Mouse (Mus musculus) lung, postnatal 0 days (tissue): ENCODE measurements around the gene Usp49. TPM values are rescaled to one million over a fixed set of nuclear protein-coding genes. Genes with fewer than 3 reads are reported as not detected.

Source experiments
- ATAC-seq: fragments of 200-750 bp; cut with Nextera tagmentation; 2 replicates; pipeline ENCODE4 v1.8.0; 2017; ENCODE audit warnings: moderate library complexity
- DNase-seq: peaks from one replicate; pipeline ENCODE4 v3.0.0-alpha.2; 2016; ENCODE audit warnings: low spot score
- H3K27ac ChIP-seq: fragments of 300-500 bp; sonication (generic); 2 replicates; pipeline ENCODE4 v1.5.1; 2014; ENCODE audit warnings: antibody characterized with exemption, mild to moderate bottlenecking, low read length, mixed read lengths
- H3K27me3 ChIP-seq: fragments of 300-500 bp; sonication (generic); replicated peaks from 2 replicates; pipeline ENCODE4 v1.6.1; 2014; ENCODE audit warnings: low read length, mixed read lengths; ENCODE audit not compliant: insufficient read depth
- H3K36me3 ChIP-seq: fragments of 300-500 bp; sonication (generic); 2 replicates; pipeline ENCODE4 v1.6.1; 2014; ENCODE audit warnings: low read length, mixed read lengths; ENCODE audit not compliant: insufficient read depth
- H3K4me1 ChIP-seq: fragments of 300-500 bp; sonication (generic); 2 replicates; pipeline ENCODE4 v1.6.1; 2014; ENCODE audit warnings: antibody characterized with exemption, low read depth, low read length, mixed read lengths; ENCODE audit not compliant: insufficient read depth
- H3K4me2 ChIP-seq: fragments of 300-500 bp; sonication (generic); replicated peaks from 2 replicates; pipeline ENCODE4 v1.6.1; 2014; ENCODE audit warnings: low read depth, mild to moderate bottlenecking, low read length, moderate library complexity, mixed read lengths
- H3K4me3 ChIP-seq: fragments of 300-500 bp; sonication (generic); 2 replicates; pipeline ENCODE4 v1.5.1; 2014; ENCODE audit warnings: low read depth, low read length
- H3K9ac ChIP-seq: fragments of 300-500 bp; sonication (generic); replicated peaks from 2 replicates; pipeline ENCODE4 v1.6.1; 2014; ENCODE audit warnings: low read depth, mild to moderate bottlenecking
- H3K9me3 ChIP-seq: fragments of 300-500 bp; sonication (generic); 2 replicates; pipeline ENCODE4 v1.6.1; 2016; ENCODE audit warnings: low read length, mixed read lengths
- CTCF ChIP-seq: IDR thresholded peaks from 2 replicates; pipeline ENCODE4 v1.5.1; 2016; ENCODE audit warnings: antibody characterized with exemption, mild to moderate bottlenecking
- EP300 ChIP-seq: IDR thresholded peaks from 2 replicates; pipeline ENCODE4 v1.6.1; 2016; ENCODE audit warnings: antibody characterized with exemption, mild to moderate bottlenecking, control low read depth
- WGBS: fragments of 180-500 bp; shearing (Covaris S2); extraction: QIAGEN DNeasy Blood & Tissue Kit; methylation state at CpG from one replicate; pipeline ENCODE4 v1.1.7; 2014; 5-methylcytosine and 5-hydroxymethylcytosine counted together
- polyA plus RNA-seq: library from polyadenylated mRNA; unstranded; fragments of >200 nt; fragmentation: Nextera tagmentation; extraction: Ambion mirVana; gene quantifications from 2 replicates; pipeline ENCODE4 v1.2.1, GENCODE M21; 2015

Gene Usp49
- polyA plus RNA-seq, 1 experiment from 2014 or later: 3.3 TPM

DNA sequence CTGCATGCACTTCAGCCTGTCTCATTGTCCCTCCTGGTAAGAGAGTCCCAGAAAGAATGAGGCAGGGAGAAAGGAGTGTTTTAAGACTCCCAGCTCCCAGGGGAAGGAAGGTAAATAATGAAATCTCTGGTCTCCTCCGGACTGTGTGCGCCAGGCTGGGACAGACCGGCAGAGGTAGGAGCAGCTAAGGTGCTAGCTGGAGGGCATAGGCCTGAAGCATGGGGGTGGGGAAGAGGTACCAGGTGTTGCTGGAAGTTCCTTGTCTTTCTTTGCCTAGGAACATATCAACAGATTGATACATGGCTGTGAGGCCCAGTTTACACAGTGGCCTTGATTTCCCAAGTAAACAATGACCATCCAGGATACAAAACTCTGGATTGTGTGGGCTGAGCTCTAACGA is 78.5 kb downstream of the Usp49 start:
- 47% methylated on average over 4 of the region's 4 CpGs for WGBS
- H3K9me3 ChIP-seq: no peaks in the 10 kb centered on the region
- no peaks in the 10 kb centered on the region for H3K36me3 ChIP-seq
- no peaks in the 10 kb centered on the region for H3K4me1 ChIP-seq
- no peak overlapping the region for H3K4me3 ChIP-seq
- no peaks in the 10 kb centered on the region for H3K27me3 ChIP-seq
- DNase-seq: no peak
- no peak overlapping the region for H3K4me2 ChIP-seq
- H3K9ac ChIP-seq: no peak overlapping the region
- no peak for ATAC-seq
- no peak for TF ChIP-seq CTCF
- no peak for TF ChIP-seq EP300
- no peak overlapping the region for H3K27ac ChIP-seq

DNA sequence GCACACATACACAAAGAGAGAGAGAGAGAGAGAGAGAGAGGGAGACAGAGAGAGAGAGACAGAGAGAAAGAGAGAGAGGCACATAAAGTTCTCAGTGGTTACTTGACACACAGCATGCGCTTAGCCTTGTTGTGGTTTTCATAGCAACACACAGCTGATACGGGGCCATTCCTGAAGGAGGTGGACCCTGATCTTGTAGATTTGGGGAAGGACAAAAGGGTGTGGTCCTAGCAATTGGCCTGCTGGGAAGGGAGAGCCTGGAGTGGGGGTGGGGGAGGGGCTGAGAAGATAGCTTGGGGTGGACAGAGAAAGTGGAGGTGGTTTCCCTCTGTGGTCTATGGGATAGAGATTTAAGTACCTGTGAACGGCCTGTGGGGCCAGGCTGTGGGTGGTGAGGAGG is 79.5 kb downstream of the Usp49 start:
- no peaks in the 10 kb centered on the region for H3K27me3 ChIP-seq
- no peak for DNase-seq
- no peak overlapping the region for H3K27ac ChIP-seq
- no peak for ATAC-seq
- no peaks in the 10 kb centered on the region for H3K4me1 ChIP-seq
- TF ChIP-seq CTCF (no peak), EP300 (no peak)
- 54% methylated on average over 3 of the region's 3 CpGs for WGBS
- H3K9me3 ChIP-seq: no peaks in the 10 kb centered on the region
- H3K4me2 ChIP-seq: no peak overlapping the region
- no peak overlapping the region for H3K9ac ChIP-seq
- no peak overlapping the region for H3K4me3 ChIP-seq
- no peaks in the 10 kb centered on the region for H3K36me3 ChIP-seq

DNA sequence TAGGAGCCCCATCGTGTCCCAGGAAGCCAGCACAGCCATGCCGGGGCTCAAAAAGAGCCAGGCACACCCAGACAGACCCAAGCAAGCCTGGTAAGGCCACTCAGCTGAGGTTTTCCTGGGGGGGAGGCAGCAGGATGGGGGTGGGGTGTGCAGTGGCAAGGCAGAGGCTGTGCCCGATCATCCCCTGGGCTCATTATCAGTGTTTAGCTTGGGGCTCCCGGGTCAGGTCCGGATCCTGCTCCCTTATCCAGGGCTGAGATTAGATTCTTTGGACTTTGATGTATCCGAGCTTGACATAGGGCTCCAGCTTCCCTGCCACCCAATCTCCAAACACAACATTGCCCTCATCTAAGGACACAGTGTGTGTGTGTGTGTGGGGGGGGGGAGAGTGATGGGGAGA is 81.4 kb downstream of the Usp49 start:
- Histone ChIP-seq H3K4me3 (no peak overlapping the region), H3K27me3 (no peaks in the 10 kb centered on the region), H3K4me1 (no peaks in the 10 kb centered on the region), H3K4me2 (no peak overlapping the region), H3K27ac (no peak overlapping the region), H3K9me3 (no peaks in the 10 kb centered on the region), H3K9ac (no peak overlapping the region), H3K36me3 (no peaks in the 10 kb centered on the region)
- ATAC-seq (no peak), DNase-seq (no peak)
- 42% methylated on average over 6 of the region's 6 CpGs for WGBS
- TF ChIP-seq EP300 (no peak), CTCF (no peak)

DNA sequence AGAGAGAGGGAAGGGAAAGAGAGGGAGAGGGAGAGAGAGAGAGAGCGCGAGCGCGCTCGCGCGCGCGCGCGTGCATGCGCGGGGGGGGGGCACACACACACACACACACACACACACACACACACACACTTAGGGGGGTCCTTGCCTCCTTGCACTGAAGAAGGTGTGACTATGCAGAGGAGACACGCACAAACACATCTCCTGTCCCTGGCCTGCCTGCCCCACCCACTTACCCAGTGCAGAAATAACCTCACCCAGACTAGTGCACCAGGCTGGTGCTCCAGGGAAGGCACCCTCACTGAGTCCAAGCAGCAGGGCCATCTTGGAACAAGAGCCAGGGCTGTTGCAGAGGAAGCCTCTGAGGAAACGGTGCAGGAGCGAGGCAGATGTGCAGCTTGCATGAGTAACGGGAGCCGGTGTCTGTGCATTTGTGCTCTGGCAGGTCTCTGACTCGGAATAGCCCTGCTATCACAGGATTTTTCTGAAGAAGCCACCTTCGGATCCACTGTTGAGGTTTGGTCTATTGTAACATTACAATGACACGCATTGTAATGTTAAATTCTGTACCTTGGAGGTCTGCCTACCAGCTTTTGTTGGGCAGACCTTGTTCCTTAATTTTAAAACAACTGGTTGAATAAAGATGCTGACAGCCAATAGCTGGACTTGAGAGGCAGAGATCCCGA is 82.5 kb downstream of the Usp49 start:
- no peak for DNase-seq
- WGBS: 69% methylated on average over 9 of the region's 22 CpGs
- H3K9ac ChIP-seq: no peak overlapping the region
- no peak overlapping the region for H3K27ac ChIP-seq
- H3K4me1 ChIP-seq: no peaks in the 10 kb centered on the region
- no peak overlapping the region for H3K4me2 ChIP-seq
- no peak for TF ChIP-seq CTCF
- no peak for TF ChIP-seq EP300
- H3K27me3 ChIP-seq: no peaks in the 10 kb centered on the region
- ATAC-seq: no peak
- H3K4me3 ChIP-seq: no peak overlapping the region
- H3K9me3 ChIP-seq: no peaks in the 10 kb centered on the region
- no peaks in the 10 kb centered on the region for H3K36me3 ChIP-seq

DNA sequence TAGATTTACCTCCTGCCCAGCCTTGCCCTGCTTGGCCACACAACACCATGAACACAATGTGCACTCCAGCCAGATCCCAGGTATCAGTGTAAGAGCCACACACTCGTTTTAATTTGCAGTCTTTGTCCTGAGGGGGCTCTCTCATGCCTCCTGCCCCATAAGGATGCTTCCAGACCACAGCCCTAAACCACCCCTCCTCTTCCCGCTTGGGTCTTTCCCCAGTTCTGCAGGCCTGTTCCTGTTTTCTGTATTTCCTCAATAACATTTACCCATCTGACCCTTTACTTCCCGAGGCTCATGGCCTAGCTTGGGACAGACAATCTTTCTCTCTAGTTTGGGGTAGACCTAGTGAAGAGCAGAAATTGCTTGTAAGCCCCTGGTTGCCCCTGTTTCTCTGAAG is 84.5 kb downstream of the Usp49 start:
- no peak overlapping the region for H3K4me2 ChIP-seq
- H3K27ac ChIP-seq: no peak overlapping the region
- no peak for DNase-seq
- H3K9me3 ChIP-seq: no peaks in the 10 kb centered on the region
- H3K4me3 ChIP-seq: no peak overlapping the region
- H3K27me3 ChIP-seq: no peaks in the 10 kb centered on the region
- TF ChIP-seq EP300: no peak
- no peak for TF ChIP-seq CTCF
- 40% methylated on average over 3 of the region's 3 CpGs for WGBS
- H3K9ac ChIP-seq: no peak overlapping the region
- ATAC-seq: no peak
- no peaks in the 10 kb centered on the region for H3K36me3 ChIP-seq
- no peaks in the 10 kb centered on the region for H3K4me1 ChIP-seq

DNA sequence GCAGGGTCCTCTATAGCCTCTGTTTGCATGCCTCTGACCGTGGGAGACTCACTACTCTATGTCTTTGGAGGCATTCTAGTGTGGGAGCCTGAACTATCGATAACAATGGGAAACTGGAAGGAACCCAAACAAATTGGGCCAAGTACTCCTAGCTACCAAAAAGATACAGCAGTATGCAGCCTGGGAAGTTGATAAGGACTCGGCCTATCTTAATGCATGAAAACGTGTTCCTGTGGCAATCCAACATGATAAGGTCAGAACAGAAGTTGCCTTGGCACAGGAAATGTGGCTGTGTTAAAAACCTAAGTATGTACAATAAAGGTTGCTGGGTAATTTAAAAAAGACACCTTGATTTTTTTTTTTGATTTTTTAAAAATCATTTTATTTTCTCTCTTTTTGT is 90.7 kb downstream of the Usp49 start:
- no peak for TF ChIP-seq EP300
- TF ChIP-seq CTCF: no peak
- 59% methylated on average over 4 of the region's 4 CpGs for WGBS
- H3K9me3 ChIP-seq: no peaks in the 10 kb centered on the region
- no peak overlapping the region for H3K4me3 ChIP-seq
- no peak overlapping the region for H3K9ac ChIP-seq
- no peaks in the 10 kb centered on the region for H3K4me1 ChIP-seq
- no peaks in the 10 kb centered on the region for H3K36me3 ChIP-seq
- no peak overlapping the region for H3K27ac ChIP-seq
- no peak overlapping the region for H3K4me2 ChIP-seq
- DNase-seq (no peak), ATAC-seq (no peak)
- no peaks in the 10 kb centered on the region for H3K27me3 ChIP-seq

DNA sequence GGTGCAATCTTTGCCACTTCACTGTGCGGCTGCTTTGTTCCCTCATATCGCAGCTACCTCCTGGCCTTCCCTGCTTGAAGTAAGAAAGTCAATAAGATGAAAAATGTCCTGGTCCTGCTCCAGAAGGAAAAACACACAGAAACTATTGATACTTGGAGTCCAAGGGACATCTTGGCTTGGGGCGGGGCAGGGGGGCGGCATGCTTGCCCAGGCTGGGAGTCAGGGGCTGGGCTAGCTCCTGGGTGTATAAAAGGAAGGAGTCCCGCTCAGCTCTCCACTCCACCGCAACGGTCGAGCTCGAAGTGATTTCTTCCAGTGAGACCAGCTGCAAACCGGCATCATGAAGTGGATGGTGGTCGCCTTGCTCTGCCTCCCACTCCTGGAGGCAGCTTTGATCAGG is 96.1 kb downstream of the Usp49 start, which contains the start of gene Pgc:
Gene Pgc, plus strand, starts transcription at position 277 of the 400 bp plus-strand sequence.
- no peak for DNase-seq
- Histone ChIP-seq H3K4me3 (no peak within 1 kb of the TSS), H3K9ac (no peak within 1 kb of the TSS), H3K27me3 (no peaks in the 10 kb centered on the region), H3K4me2 (no peak within 1 kb of the TSS), H3K36me3 (no peaks in the 10 kb centered on the region), H3K9me3 (no peaks in the 10 kb centered on the region), H3K27ac (no peak within 1 kb of the TSS), H3K4me1 (no peaks in the 10 kb centered on the region)
- TF ChIP-seq CTCF (no peak), EP300 (no peak)
- no peak for ATAC-seq
- WGBS: 41% methylated on average over 11 of the region's 11 CpGs
